Mouse (Mus musculus) limb, embryonic 15.5 days (tissue): ENCODE measurements at regions not wholly inside any gene's neighbourhood (a gene's known extent, or its start where the extent isn't known, plus 50 kb on each side); places are given as distances from the start of the nearest gene placed in this dataset. TPM values are rescaled to one million over a fixed set of nuclear protein-coding genes. Genes with fewer than 3 reads are reported as not detected.

Experiments used
- ATAC-seq: fragments of 200-750 bp; cut with Nextera tagmentation; 2 replicates; pipeline ENCODE4 v1.8.0; 2017; ENCODE audit warnings: low read depth, moderate TSS enrichment; ENCODE audit not compliant: insufficient number of reproducible peaks, low FRiP score, low TSS enrichment
- H3K27ac ChIP-seq: fragments of 300-500 bp; sonication (generic); 2 replicates; pipeline ENCODE4 v1.5.1; 2015; ENCODE audit warnings: moderate library complexity, mild to moderate bottlenecking, inconsistent platforms
- H3K27me3 ChIP-seq: fragments of 300-500 bp; sonication (generic); 2 replicates; pipeline ENCODE4 v1.6.1; 2015; ENCODE audit warnings: inconsistent platforms
- H3K36me3 ChIP-seq: fragments of 300-500 bp; sonication (generic); 2 replicates; pipeline ENCODE4 v1.6.1; 2015; ENCODE audit warnings: inconsistent platforms
- H3K4me1 ChIP-seq: fragments of 300-500 bp; sonication (generic); 2 replicates; pipeline ENCODE4 v1.6.1; 2015; ENCODE audit warnings: inconsistent platforms
- H3K4me2 ChIP-seq: fragments of 300-500 bp; sonication (generic); 2 replicates; pipeline ENCODE4 v1.6.1; 2015; ENCODE audit warnings: mild to moderate bottlenecking, inconsistent platforms
- H3K4me3 ChIP-seq: fragments of 300-500 bp; sonication (generic); 2 replicates; pipeline ENCODE4 v1.5.1; 2015; ENCODE audit warnings: mild to moderate bottlenecking, inconsistent platforms
- H3K9ac ChIP-seq: fragments of 300-500 bp; sonication (generic); 2 replicates; pipeline ENCODE4 v1.6.1; 2015; ENCODE audit warnings: inconsistent platforms
- H3K9me3 ChIP-seq: fragments of 300-500 bp; sonication (generic); 2 replicates; pipeline ENCODE4 v1.6.1; 2016; ENCODE audit warnings: inconsistent platforms
- WGBS: fragments of 180-500 bp; shearing (Covaris S2); methylation state at CpG from one replicate; pipeline ENCODE4 v1.1.7; 2015; 5-methylcytosine and 5-hydroxymethylcytosine counted together
- microRNA-seq: library from miRNA; unstranded; fragments of <30 nt; microRNA quantifications from one replicate; pipeline ENCODE4, GENCODE M21; 2016

DNA sequence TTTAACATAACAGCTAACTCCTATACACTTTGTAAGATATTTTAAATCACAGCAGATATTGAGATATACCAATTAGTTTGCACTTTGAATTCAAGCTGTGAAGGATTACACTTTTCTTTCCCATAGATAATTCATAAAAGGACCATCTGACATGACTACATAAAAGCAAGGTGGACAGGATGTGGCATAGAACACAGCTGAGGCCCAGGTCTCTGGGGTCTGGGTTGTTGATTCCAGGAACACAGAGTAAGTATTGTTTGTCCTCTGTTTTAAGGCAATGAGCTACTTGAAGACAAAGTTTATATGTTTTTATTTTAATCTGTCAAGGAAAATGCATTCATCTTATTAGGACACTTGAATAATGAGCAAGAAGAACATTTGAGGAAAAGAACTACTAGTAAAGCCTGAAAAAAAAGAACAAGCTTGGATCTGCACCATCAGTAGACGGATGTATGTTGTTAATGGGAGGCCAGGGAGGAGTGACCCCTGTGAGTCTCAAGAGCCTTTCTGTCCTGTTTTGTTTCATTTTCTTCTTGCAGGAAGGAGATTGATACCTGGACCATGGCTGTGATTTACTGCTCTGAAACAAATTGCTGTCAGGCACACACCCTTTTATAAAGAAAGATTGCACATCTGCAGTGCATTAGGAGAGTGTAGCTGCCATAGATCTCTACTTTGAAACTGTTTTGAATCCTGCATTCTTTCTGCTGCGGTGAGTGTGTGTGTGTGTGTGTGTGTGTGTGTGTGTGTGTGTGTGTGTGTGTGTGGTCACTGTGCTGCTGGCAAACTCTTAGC lies 76.4 kb upstream of the Pex5l start:
- WGBS, result 15% methylated on average over 2 of the region's 2 CpGs
- ATAC-seq, result no peak
- Histone ChIP-seq H3K9me3 (no peaks in the 10 kb centered on the region), H3K36me3 (no peaks in the 10 kb centered on the region), H3K27ac (no peak overlapping the region), H3K4me1 (no peaks in the 10 kb centered on the region), H3K4me2 (no peak overlapping the region), H3K27me3 (no peaks in the 10 kb centered on the region), H3K9ac (no peak overlapping the region), H3K4me3 (no peak overlapping the region)

DNA sequence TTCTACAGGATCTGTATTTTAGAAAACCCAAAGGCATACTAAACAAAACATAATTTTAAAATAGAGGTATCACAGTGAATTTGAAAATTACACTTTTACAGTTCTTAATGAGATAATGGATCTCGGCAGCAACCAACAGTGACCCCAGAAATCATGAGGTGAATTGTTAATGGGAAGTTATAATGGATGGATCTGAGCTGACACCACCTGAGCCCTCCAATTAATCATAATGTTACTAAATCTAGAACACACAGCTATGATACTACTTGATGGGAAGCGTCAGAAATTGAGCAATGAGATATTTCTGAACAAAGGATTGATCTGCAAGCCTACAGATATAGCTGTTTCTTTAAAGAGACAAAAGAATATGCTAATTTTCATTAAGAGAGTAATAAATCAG lies 75.2 kb upstream of the Pex5l start:
- no peak overlapping the region for H3K27ac ChIP-seq
- no peak overlapping the region for H3K4me2 ChIP-seq
- H3K9ac ChIP-seq, result no peak overlapping the region
- WGBS, result 72% methylated on average over 2 of the region's 2 CpGs
- no peaks in the 10 kb centered on the region for H3K36me3 ChIP-seq
- no peaks in the 10 kb centered on the region for H3K27me3 ChIP-seq
- no peaks in the 10 kb centered on the region for H3K4me1 ChIP-seq
- H3K9me3 ChIP-seq, result no peaks in the 10 kb centered on the region
- H3K4me3 ChIP-seq, result no peak overlapping the region
- no peak for ATAC-seq

DNA sequence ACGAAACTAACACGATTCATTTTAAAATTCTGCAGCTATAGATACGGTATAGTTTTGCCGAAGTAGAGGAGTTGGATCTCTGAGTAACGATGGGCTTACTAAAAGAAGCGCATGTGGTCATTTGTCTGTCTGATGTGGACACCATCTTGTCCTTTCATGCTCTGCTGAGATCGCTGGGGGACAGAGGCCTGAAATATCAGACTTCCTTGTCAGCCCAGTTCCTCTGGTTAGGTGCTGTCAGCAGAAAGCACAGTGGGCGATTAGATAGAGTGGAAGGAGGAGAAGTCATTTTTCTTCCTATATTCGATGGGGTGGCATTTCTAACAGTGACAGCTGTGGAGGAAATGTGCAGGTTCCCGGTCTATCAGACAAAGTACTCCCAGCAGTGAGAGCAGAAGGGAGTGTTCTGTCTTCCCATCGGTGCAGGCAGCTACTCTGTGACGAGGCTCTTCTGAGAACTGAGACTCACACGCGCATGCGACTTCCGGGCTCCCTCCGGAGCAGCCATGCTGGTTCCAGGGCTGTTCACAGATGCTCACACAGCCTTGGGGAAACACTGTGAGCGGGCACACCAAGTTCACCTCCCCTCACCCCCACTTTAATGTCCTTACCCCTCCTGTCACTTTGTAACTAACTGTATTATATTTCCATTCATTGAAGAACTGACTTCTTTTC lies 74.5 kb upstream of the Pex5l start:
- Histone ChIP-seq H3K4me2 (no peak overlapping the region), H3K9me3 (no peaks in the 10 kb centered on the region)

DNA sequence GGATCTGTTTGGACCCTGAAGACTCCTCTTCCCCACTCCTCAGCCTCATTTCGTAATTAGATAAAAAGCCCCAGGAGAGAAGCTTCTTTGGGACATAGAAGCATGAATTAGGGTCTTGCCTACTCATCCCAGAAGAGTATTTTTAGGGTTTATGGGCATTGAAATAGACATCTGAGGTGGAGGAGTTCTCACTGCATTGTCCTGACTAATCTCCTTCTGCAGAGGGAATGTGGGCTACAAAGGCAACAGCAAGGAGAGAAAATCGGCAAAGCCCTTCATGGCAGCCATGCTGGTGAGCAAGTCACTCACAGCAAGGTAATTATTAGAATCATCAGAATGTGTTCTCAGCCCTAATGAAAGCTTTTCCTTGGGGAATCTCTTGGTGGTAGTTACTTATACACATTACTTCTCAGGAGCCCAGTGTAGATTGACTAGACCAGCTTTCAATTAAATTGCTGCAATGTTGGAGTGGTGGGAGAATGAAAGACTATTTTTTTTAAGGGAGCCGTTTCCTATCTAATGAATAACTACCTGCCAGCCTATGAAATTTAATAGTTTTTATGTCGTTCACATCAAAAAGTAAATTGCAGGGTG lies 68.3 kb upstream of the Pex5l start:
- ATAC-seq, result no peak
- Histone ChIP-seq H3K27me3 (no peaks in the 10 kb centered on the region), H3K4me2 (no peak overlapping the region), H3K27ac (no peak overlapping the region), H3K9ac (no peak overlapping the region), H3K4me3 (no peak overlapping the region), H3K9me3 (no peaks in the 10 kb centered on the region), H3K4me1 (no peaks in the 10 kb centered on the region), H3K36me3 (no peaks in the 10 kb centered on the region)
- WGBS, result 48% methylated on average over 4 of the region's 4 CpGs

More for the DNA sequence above, 74.5 kb upstream of the Pex5l start:
- H3K9ac ChIP-seq, result no peak overlapping the region
- ATAC-seq, result no peak
- H3K27me3 ChIP-seq, result no peaks in the 10 kb centered on the region
- no peak overlapping the region for H3K27ac ChIP-seq
- no peak overlapping the region for H3K4me3 ChIP-seq
- no peaks in the 10 kb centered on the region for H3K4me1 ChIP-seq
- H3K36me3 ChIP-seq, result no peaks in the 10 kb centered on the region
- WGBS, result 63% methylated on average over 18 of the region's 18 CpGs

Small RNAs in the stretch of these regions (microRNA-seq; reads per million reads assigned to microRNA genes)
- gene Gm27974, result not detected
